Mouse (Mus musculus) forebrain, postnatal 0 days (tissue): Measurements from ENCODE around the gene Klk9. TPM values are rescaled to one million over a fixed set of nuclear protein-coding genes. Genes with fewer than 3 reads are reported as not detected.
A peak's percentile ranks its signal among the peaks of the same experiment; 100 is the strongest.

Experiments used
- ATAC-seq: fragments of 200-750 bp; cut with Nextera tagmentation; 2 replicates; pipeline ENCODE4 v1.8.0; 2017; ENCODE audit warnings: mild to moderate bottlenecking, moderate library complexity
- DNase-seq: peaks from one replicate; pipeline ENCODE4 v3.0.0-alpha.2; 2015
- H3K27ac ChIP-seq: fragments of 300-500 bp; sonication (generic); 2 replicates; pipeline ENCODE4 v1.5.1; 2014; ENCODE audit warnings: low read depth, mild to moderate bottlenecking, antibody characterized with exemption, low read length, moderate library complexity, mixed read lengths
- H3K27me3 ChIP-seq: fragments of 300-500 bp; sonication (generic); 2 replicates; pipeline ENCODE4 v1.6.1; 2014; ENCODE audit warnings: mild to moderate bottlenecking, low read length, mixed read lengths; ENCODE audit not compliant: insufficient read depth
- H3K36me3 ChIP-seq: fragments of 300-500 bp; sonication (generic); 2 replicates; pipeline ENCODE4 v1.6.1; 2014; ENCODE audit warnings: mild to moderate bottlenecking, moderate library complexity; ENCODE audit not compliant: insufficient read depth
- H3K4me1 ChIP-seq: fragments of 300-500 bp; sonication (generic); 2 replicates; pipeline ENCODE4 v1.6.1; 2014; ENCODE audit warnings: antibody characterized with exemption; ENCODE audit not compliant: insufficient read depth
- H3K4me2 ChIP-seq: fragments of 300-500 bp; sonication (generic); 2 replicates; pipeline ENCODE4 v1.6.1; 2014; ENCODE audit warnings: low read depth, mild to moderate bottlenecking, moderate library complexity
- H3K4me3 ChIP-seq: fragments of 300-500 bp; sonication (generic); 2 replicates; pipeline ENCODE4 v1.5.1; 2014; ENCODE audit warnings: low read depth, low read length, mixed read lengths
- H3K9ac ChIP-seq: fragments of 300-500 bp; sonication (generic); 2 replicates; pipeline ENCODE4 v1.6.1; 2014; ENCODE audit warnings: mild to moderate bottlenecking
- H3K9me3 ChIP-seq: fragments of 300-500 bp; sonication (generic); 2 replicates; pipeline ENCODE4 v1.6.1; 2016; ENCODE audit warnings: low read length
- CTCF ChIP-seq: sonication (generic); IDR thresholded peaks from 2 replicates; pipeline ENCODE4 v1.5.1; 2016; ENCODE audit warnings: antibody characterized with exemption, control low read depth, low read depth
- WGBS: fragments of 180-500 bp; shearing (Covaris S2); extraction: QIAGEN DNeasy Blood & Tissue Kit; methylation state at CpG from one replicate; pipeline ENCODE4 v1.1.7; 2014; 5-methylcytosine and 5-hydroxymethylcytosine counted together
- polyA plus RNA-seq: library from polyadenylated mRNA; unstranded; fragments of >200 nt; fragmentation: Nextera tagmentation; extraction: Ambion mirVana; gene quantifications from 2 replicates; pipeline ENCODE4 v1.2.1, GENCODE M21; 2015
- total RNA-seq: library from RNA; depleted of rRNA; stranded (reverse); fragments of >200 nt; gene quantifications from 2 replicates; pipeline ENCODE4 v1.2.3, GENCODE M21; 2014

Gene Klk9
- total and polyA plus RNA-seq, 2 experiments from 2014 or later, result not detected

DNA sequence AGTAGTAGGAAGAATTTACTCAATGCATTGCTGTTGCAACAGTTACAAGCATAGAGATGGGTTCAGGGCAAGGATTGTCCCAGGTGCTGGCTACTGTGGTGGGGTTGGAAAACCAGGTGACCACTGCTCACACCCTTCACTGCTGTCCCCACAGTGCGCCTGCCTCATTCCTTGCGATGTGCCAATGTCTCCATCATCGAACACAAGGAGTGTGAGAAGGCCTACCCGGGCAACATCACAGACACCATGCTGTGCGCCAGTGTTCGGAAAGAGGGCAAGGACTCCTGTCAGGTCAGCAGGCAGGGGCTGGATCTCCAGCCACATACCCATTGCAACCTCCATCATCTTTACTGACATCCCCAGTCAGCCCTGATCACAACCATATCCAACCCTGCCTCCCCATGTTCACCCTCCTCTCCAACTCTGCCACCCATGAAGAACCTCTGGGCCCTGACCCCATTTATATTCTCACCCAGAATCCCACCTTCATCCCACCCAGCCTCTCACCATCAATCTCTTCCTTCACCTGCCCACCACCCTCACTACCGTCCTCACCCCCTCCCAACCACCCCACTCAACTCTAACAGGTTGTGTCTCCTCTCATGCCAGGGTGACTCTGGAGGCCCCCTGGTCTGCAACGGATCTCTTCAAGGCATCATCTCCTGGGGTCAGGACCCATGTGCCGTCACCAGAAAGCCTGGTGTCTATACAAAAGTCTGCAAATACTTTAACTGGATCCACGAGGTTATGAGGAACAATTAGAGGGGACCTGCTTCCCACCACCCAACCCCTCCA lies 13.3 kb upstream of the Klk9 start:
- H3K4me1 ChIP-seq, result no peaks in the 10 kb centered on the region
- H3K36me3 ChIP-seq, result no peaks in the 10 kb centered on the region
- no peak overlapping the region for H3K9ac ChIP-seq
- no peak for TF ChIP-seq CTCF
- no peak overlapping the region for H3K27ac ChIP-seq
- H3K27me3 ChIP-seq, result no peaks in the 10 kb centered on the region
- DNase-seq, result no peak
- WGBS, result 91% methylated on average over 10 of the region's 10 CpGs
- no peak overlapping the region for H3K4me3 ChIP-seq
- no peak overlapping the region for H3K4me2 ChIP-seq
- no peak for ATAC-seq
- H3K9me3 ChIP-seq, result no peaks in the 10 kb centered on the region

DNA sequence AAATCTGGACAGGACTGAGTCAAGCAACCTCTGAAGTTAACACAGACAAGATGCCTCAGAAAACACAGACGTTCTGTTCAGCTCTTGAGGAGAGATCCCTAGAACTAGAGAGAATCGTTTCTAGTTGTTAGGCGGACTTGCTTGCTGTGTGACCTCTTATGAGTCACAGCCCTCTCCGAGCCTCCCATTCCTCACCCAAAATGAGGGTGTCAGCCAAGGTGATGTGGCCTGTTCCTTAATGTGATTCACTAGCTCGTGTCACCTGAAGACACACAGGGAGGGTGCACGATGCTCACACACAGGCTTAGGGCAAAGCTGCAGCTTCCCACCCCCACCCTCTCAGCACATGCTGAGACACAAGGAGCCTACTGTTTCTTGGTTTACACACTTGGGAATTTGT lies 11.4 kb upstream of the Klk9 start:
- Histone ChIP-seq H3K36me3 (no peaks in the 10 kb centered on the region), H3K4me1 (no peaks in the 10 kb centered on the region), H3K4me2 (no peak overlapping the region), H3K9me3 (no peaks in the 10 kb centered on the region), H3K9ac (no peak overlapping the region), H3K27me3 (no peaks in the 10 kb centered on the region), H3K27ac (no peak overlapping the region), H3K4me3 (no peak overlapping the region)
- ATAC-seq, result no peak
- WGBS, result 64% methylated on average over 6 of the region's 6 CpGs
- DNase-seq, result no peak
- no peak for TF ChIP-seq CTCF

DNA sequence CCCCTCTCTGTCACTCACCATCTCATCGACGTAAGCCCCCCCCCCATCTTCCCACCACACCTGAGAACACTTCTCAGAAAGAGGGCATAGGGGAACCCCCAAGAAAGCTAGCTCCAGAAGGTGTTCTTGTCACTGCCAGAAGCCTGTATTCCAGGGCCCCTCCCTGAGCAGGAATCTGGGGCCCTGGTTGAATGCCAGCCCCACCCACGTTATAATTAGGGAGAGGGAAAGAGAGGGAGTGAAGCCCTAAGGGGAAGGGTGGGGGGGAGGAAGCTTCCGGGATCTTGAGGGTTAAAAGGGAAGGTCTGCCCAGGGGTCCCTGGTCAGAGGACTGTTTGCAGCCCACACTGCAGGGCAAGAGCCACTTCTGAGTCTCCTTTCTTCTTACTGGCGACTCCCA lies 10.9 kb upstream of the Klk9 start, which contains the start of gene Klk10:
Gene Klk10, plus strand, starts transcription at position 290 of the 400 bp plus-strand sequence.
- H3K9ac ChIP-seq, result no peak within 1 kb of the TSS
- ATAC-seq (no peak), DNase-seq (no peak)
- H3K9me3 ChIP-seq, result no peaks in the 10 kb centered on the region
- no peak within 1 kb of the TSS for H3K4me3 ChIP-seq
- H3K27ac ChIP-seq, result no peak within 1 kb of the TSS
- WGBS, result 56% methylated on average over 5 of the region's 5 CpGs
- H3K36me3 ChIP-seq, result no peaks in the 10 kb centered on the region
- H3K27me3 ChIP-seq, result no peaks in the 10 kb centered on the region
- H3K4me1 ChIP-seq, result no peaks in the 10 kb centered on the region
- no peak for TF ChIP-seq CTCF
- no peak within 1 kb of the TSS for H3K4me2 ChIP-seq

DNA sequence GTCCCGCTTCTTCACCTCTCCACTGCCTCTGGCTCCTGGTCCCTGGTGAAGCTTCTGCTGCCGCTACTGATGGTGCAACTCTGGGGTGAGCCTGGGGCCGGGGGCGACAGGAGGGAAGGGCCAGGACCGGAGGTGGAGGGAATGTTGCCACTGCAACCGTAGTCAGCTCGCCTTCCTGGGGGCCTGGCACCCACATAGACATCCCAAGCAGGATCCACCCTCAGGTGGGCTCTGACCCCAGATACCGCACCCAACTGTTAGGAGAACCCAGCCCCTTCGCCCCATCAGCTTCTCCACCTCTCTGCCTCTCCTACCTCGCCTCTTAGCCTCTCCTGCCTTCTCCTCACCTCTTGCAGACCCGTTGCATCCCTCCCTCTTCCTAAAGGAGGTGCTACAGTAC lies 10.2 kb upstream of the Klk9 start:
- ATAC-seq, result no peak
- Histone ChIP-seq H3K4me1 (no peaks in the 10 kb centered on the region), H3K9me3 (no peaks in the 10 kb centered on the region), H3K27me3 (no peaks in the 10 kb centered on the region), H3K4me3 (no peak overlapping the region), H3K27ac (no peak overlapping the region), H3K9ac (no peak overlapping the region), H3K4me2 (no peak overlapping the region), H3K36me3 (no peaks in the 10 kb centered on the region)
- no peak for TF ChIP-seq CTCF
- 92% methylated on average over 10 of the region's 11 CpGs for WGBS
- DNase-seq, result no peak

DNA sequence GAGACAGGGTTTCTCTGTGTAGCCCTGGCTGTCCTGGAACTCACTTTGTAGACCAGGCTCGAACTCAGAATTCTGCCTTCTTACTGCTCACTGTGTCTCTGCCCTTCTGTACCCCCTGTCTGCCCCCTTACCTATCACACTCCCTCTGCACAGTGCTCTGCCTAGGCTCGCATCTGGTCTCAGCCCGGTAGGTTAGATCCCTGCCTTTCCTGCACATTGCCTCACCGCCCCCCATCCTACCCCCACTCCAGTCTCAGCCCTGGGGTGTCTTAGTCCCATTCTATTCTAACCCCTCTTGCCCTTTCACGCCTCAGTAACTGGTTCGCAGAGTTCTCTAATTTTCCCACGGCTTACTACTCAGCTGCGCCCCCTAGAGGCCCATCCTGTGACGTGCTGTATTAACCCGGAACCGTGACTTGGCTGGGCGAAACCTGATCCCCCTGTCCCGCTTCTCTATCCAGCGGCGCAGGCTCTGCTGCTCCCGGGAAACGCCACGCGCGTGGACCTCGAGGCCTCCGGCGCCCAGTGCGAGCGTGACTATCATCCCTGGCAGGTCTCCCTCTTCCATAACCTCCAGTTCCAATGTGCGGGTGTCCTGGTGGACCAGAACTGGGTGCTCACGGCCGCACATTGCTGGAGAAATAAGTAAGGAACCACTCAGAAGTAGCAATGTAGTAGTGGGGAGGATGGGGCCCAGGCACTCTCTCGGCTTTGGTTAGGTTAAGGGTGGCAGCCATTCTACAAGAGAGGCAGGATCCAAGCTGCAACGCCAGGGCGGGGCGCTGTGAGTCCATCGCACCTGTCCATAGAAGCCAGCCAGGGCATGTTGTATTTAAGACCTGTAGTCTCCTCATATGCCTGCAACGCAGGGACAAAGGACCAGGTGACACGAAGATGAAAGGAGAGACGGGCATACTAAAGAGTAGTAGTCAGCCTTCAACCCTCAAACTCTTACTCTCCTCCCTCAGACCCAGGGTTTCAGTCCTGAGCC lies 9.1 kb upstream of the Klk9 start:
- Histone ChIP-seq H3K4me1 (no peaks in the 10 kb centered on the region), H3K9ac (no peak overlapping the region), H3K4me2 (peak overlapping the region; percentile 52), H3K36me3 (no peaks in the 10 kb centered on the region), H3K9me3 (no peaks in the 10 kb centered on the region), H3K27me3 (no peaks in the 10 kb centered on the region), H3K4me3 (peak overlapping the region; percentile 26), H3K27ac (no peak overlapping the region)
- TF ChIP-seq CTCF, result peak; percentile 79
- ATAC-seq (peak; percentile 77), DNase-seq (peak; percentile 76)
- 8% methylated on average over 36 of the region's 36 CpGs for WGBS

DNA sequence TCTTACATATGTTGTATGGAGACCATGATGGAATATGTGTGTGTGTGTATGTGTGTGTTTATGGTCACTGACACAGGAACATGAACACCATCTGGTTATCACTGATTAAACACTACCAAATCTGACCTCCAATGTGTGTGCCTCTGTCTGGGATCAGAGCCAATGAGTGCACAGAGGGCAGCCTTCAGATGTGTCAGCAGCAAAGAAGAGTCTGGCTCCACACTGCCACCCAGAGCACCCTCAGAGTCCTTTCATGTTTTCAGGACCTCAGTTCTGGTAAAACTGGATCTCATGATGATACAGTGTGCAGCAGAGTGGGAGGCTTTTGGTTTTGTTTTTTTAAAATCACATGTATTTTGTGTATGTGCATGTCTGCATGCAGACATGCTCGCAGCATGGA lies 6.4 kb upstream of the Klk9 start:
- no peak for ATAC-seq
- WGBS, result 90% methylated on average over 1 of the region's 1 CpGs
- TF ChIP-seq CTCF, result peak; percentile 30; the same call in 1 of the 2 replicates
- Histone ChIP-seq H3K27me3 (no peaks in the 10 kb centered on the region), H3K36me3 (no peaks in the 10 kb centered on the region), H3K4me2 (no peak overlapping the region), H3K4me1 (no peaks in the 10 kb centered on the region), H3K27ac (no peak overlapping the region), H3K9ac (no peak overlapping the region), H3K4me3 (no peak overlapping the region), H3K9me3 (no peaks in the 10 kb centered on the region)
- no peak for DNase-seq

DNA sequence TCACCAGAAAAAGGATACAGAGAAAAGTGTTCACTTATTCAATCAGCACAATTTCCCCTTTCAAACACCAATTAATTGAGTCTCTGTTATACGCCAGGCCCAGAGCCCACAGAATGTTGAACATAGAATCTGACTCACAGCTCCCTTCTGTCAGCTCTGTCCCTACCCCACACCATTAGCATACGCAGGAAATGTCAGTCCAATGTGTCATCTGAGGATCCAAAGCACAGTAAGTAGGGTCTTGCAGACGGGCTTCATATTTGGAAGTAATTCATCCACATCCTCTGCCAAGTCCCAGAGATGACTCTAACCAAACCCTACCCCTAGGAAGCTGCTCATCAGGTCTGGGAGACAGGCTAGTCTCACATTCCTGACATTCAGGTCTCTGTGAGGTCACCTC lies 3.6 kb upstream of the Klk9 start:
- ATAC-seq, result no peak
- H3K9ac ChIP-seq, result no peak overlapping the region
- 68% methylated on average over 3 of the region's 3 CpGs for WGBS
- TF ChIP-seq CTCF, result no peak
- no peaks in the 10 kb centered on the region for H3K9me3 ChIP-seq
- no peaks in the 10 kb centered on the region for H3K4me1 ChIP-seq
- H3K4me3 ChIP-seq, result no peak overlapping the region
- no peak overlapping the region for H3K27ac ChIP-seq
- no peak overlapping the region for H3K4me2 ChIP-seq
- no peak for DNase-seq
- H3K27me3 ChIP-seq, result no peaks in the 10 kb centered on the region
- no peaks in the 10 kb centered on the region for H3K36me3 ChIP-seq
